Mouse (Mus musculus) small intestine, adult 2 months (tissue): ENCODE results near the gene Agrn.

ENCODE experiments used
- CTCF ChIP-seq: fragments of 200-500 bp; IDR thresholded peaks from 2 replicates; pipeline ENCODE4 v1.5.1; 2012; ENCODE audit warnings: low read depth, mild to moderate bottlenecking, control low read depth, inconsistent platforms, low read length, moderate library complexity, mixed read lengths; ENCODE audit not compliant: insufficient replicate concordance, insufficient read length; ENCODE audit errors: extremely low read depth
- POLR2A ChIP-seq: fragments of 200-500 bp; IDR thresholded peaks from 2 replicates; pipeline ENCODE4 v1.6.1; 2012; ENCODE audit warnings: low read depth, mild to moderate bottlenecking, control low read depth, inconsistent platforms, low read length, moderate library complexity

- TF ChIP-seq CTCF, result no peak
- no peak for TF ChIP-seq POLR2A
These were observed 70.4 kb downstream of the Agrn start for GRCm38 (mm10) chr4:156126841-156127240.
